Mouse (Mus musculus): ENCODE results near the gene Rbms3. TPM values are rescaled to one million over a fixed set of nuclear protein-coding genes. Genes with fewer than 3 reads are reported as not detected.

Rbms3 gene
- total and polyA plus RNA-seq, 3 experiments = not detected

DNA sequence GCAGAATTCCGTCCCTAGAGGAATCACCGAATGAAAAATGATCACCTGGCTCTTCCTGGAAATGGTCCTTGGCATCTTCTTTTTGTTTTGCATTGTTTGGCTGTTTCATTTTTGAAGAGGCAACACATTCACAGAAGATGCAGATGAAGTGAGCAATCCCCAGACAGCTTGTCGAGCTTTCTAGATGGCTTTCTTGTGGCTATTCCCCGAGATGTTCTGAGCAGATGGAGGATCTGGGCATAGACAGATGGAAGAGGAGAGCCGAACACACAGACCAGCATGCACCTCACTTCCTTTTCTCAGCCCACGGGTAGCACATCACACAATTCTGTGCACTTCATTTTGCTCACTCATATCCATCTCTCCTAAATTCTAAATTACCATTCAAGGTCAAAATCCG is 1063.0 kb downstream of the Rbms3 start:
- dilution Hi-C loops (cut with MboI; ENCODE audit: extremely low pct_ligation_motif_present, extremely low pct_unique_long_range_greater_than_20kb, low sequenced_read_pairs) = no loop called here
- DNase-seq (ENCODE audit: extremely low read depth) = no peak
- no peaks in the 10 kb centered on the region; a peak in 1 of 4 replicates for H3K4me1 ChIP-seq (ENCODE audit: control insufficient read depth in 1 of 2, insufficient read depth in 2 of 2)
- peaks cover 21% of the 10 kb centered on the region for H3K27me3 ChIP-seq (replicated peaks)
- in situ Hi-C loops (cut with MboI; ENCODE audit: low pct_ligation_motif_present, low pct_unique_long_range_greater_than_20kb, low sequenced_read_pairs) = no loop called here
- no peaks in the 10 kb centered on the region for H3K79me2 ChIP-seq (replicated peaks; ENCODE audit: control insufficient read depth, extremely low read depth, insufficient read depth, poor library complexity, severe bottlenecking)
- no peak overlapping the region for H3K27ac ChIP-seq (ENCODE audit: insufficient read depth, low read depth)
- TF ChIP-seq ETS1 (conservative IDR thresholded peaks at IDR 0.05; ENCODE audit: low read depth, low read length) (no peak), TBP (conservative IDR thresholded peaks at IDR 0.05; ENCODE audit: low read depth, low read length) (no peak), JUND (conservative IDR thresholded peaks at IDR 0.05; ENCODE audit: low read depth, low read length) (no peak), PAX5 (IDR thresholded peaks at IDR 0.05; ENCODE audit: low read length) (no peak), MAFK (IDR thresholded peaks at IDR 0.05; ENCODE audit: insufficient replicate concordance, low read length) (no peak), MYC (IDR thresholded peaks at IDR 0.05; ENCODE audit: low read depth, low read length) (no peak), CHD1 (IDR thresholded peaks at IDR 0.05; ENCODE audit: low read depth, low read length) (no peak), USF1 (IDR thresholded peaks at IDR 0.05; ENCODE audit: low read depth, low read length) (no peak), RAD21 (IDR thresholded peaks at IDR 0.05; ENCODE audit: low read depth, low read length) (no peak), SIN3A (IDR thresholded peaks at IDR 0.05; ENCODE audit: low read length) (no peak), ZNF384 (IDR thresholded peaks at IDR 0.05; ENCODE audit: low read depth, low read length) (no peak)
- no peaks in the 10 kb centered on the region for H3K36me3 ChIP-seq (replicated peaks in 1 of 2; ENCODE audit: control insufficient read depth in 1 of 2, insufficient read depth in 1 of 2, low read length in 1 of 2)
- no peak overlapping the region for H3K4me3 ChIP-seq (replicated peaks in 1 of 3; ENCODE audit: low read depth in 2 of 3, low read length in 2 of 3, poor library complexity in 1 of 3)
- H3K9ac ChIP-seq (ENCODE audit: insufficient read depth, low read depth) = no peak overlapping the region
- no peak overlapping the region for H3K4me2 ChIP-seq (ENCODE audit: insufficient read depth, low read depth, poor library complexity, severe bottlenecking)
- no peaks in the 10 kb centered on the region for H3K9me3 ChIP-seq (replicated peaks; ENCODE audit: low read length)

DNA sequence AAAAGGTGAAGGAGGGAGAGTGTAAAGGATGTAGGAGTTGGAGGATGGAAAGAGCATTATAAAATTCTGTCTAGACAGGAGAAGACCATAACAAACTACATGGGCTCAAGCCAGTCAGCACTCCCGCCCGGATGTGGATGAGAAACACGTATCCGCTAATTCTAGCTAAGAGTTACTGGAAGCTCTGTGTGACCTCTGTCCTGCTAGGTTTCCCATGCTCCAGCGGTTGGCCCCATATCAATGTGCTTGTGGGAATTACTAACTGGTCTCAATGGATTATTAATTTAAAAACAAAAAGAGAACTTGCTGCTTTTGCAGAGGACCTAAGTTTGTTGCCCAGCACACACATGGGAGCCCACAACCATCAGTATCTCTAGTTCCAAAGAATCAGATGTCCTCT is 1071.9 kb downstream of the Rbms3 start:
- Histone ChIP-seq H3K9ac (ENCODE audit: insufficient read depth, low read depth) (no peak overlapping the region), H3K4me3 (replicated peaks in 1 of 3; ENCODE audit: low read depth in 2 of 3, low read length in 2 of 3, poor library complexity in 1 of 3) (no peak overlapping the region), H3K27me3 (replicated peaks) (peaks cover 18% of the 10 kb centered on the region), H3K27ac (ENCODE audit: insufficient read depth, low read depth) (no peak overlapping the region), H3K79me2 (replicated peaks; ENCODE audit: control insufficient read depth, extremely low read depth, insufficient read depth, poor library complexity, severe bottlenecking) (no peaks in the 10 kb centered on the region), H3K36me3 (replicated peaks in 1 of 2; ENCODE audit: control insufficient read depth in 1 of 2, insufficient read depth in 1 of 2, low read length in 1 of 2) (no peaks in the 10 kb centered on the region), H3K4me2 (ENCODE audit: insufficient read depth, low read depth, poor library complexity, severe bottlenecking) (no peak overlapping the region), H3K4me1 (ENCODE audit: control insufficient read depth in 1 of 2, insufficient read depth in 2 of 2) (no peaks in the 10 kb centered on the region), H3K9me3 (replicated peaks; ENCODE audit: low read length) (peaks cover 3% of the 10 kb centered on the region)
- no peak for TF ChIP-seq MAFK (IDR thresholded peaks at IDR 0.05; ENCODE audit: insufficient replicate concordance, low read length)
- TF ChIP-seq HCFC1 (IDR thresholded peaks at IDR 0.05; ENCODE audit: low read depth, low read length) = no peak
- no peak for TF ChIP-seq MEF2A (IDR thresholded peaks at IDR 0.05; ENCODE audit: borderline replicate concordance, low read depth, low read length)
- TF ChIP-seq SIN3A (IDR thresholded peaks at IDR 0.05; ENCODE audit: low read length) = no peak
- no peak for DNase-seq (ENCODE audit: extremely low read depth)
- in situ Hi-C loops (cut with MboI; ENCODE audit: low pct_ligation_motif_present, low pct_unique_long_range_greater_than_20kb, low sequenced_read_pairs) = no loop called here
- dilution Hi-C loops (cut with MboI; ENCODE audit: extremely low pct_ligation_motif_present, extremely low pct_unique_long_range_greater_than_20kb, low sequenced_read_pairs) = no loop called here

DNA sequence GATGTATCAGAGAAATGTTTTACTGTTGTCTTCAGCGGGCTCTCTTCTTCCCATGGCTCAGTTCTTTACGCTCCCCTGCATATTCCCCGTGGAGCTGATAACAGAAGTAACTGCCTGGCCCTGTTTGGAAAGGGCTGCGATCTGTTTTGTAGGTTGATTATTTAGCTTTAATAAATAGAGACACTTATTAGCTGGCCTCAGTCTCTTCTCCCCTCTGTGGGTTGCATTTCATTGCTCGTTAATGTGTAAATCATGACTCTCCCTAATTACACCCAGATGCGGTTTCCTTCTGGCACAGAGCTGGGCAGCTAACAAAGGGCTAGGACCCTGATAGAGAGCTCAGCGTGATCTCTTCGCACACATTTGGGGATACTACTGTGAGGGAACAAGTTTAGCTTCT is 1073.1 kb downstream of the Rbms3 start:
- Histone ChIP-seq H3K27ac (ENCODE audit: insufficient read depth, low read depth) (no peak overlapping the region), H3K27me3 (replicated peaks) (peaks cover 18% of the 10 kb centered on the region), H3K79me2 (replicated peaks; ENCODE audit: control insufficient read depth, extremely low read depth, insufficient read depth, poor library complexity, severe bottlenecking) (no peaks in the 10 kb centered on the region), H3K4me2 (ENCODE audit: insufficient read depth, low read depth, poor library complexity, severe bottlenecking) (no peak overlapping the region), H3K9ac (ENCODE audit: insufficient read depth, low read depth) (no peak overlapping the region), H3K36me3 (replicated peaks in 1 of 2; ENCODE audit: control insufficient read depth in 1 of 2, insufficient read depth in 1 of 2, low read length in 1 of 2) (no peaks in the 10 kb centered on the region), H3K4me1 (ENCODE audit: control insufficient read depth in 1 of 2, insufficient read depth in 2 of 2) (no peaks in the 10 kb centered on the region), H3K4me3 (replicated peaks in 1 of 3; ENCODE audit: low read depth in 2 of 3, low read length in 2 of 3, poor library complexity in 1 of 3) (no peak overlapping the region), H3K9me3 (replicated peaks; ENCODE audit: low read length) (peaks cover 3% of the 10 kb centered on the region)
- TF ChIP-seq TBP (conservative IDR thresholded peaks at IDR 0.05; ENCODE audit: low read depth, low read length) (no peak), ZKSCAN1 (IDR thresholded peaks at IDR 0.05; ENCODE audit: borderline replicate concordance, low read depth, low read length) (no peak), JUND (conservative IDR thresholded peaks at IDR 0.05; ENCODE audit: low read depth, low read length) (no peak), JUN (IDR thresholded peaks at IDR 0.05; ENCODE audit: insufficient read depth, low read depth, low read length) (no peak), EP300 (IDR thresholded peaks at IDR 0.05; ENCODE audit: low read length) (no peak), RCOR1 (conservative IDR thresholded peaks at IDR 0.05; ENCODE audit: low read depth, low read length) (no peak), IRF4 (IDR thresholded peaks at IDR 0.05; ENCODE audit: low read depth, low read length) (no peak), ETS1 (conservative IDR thresholded peaks at IDR 0.05; ENCODE audit: low read depth, low read length) (no peak), MAZ (IDR thresholded peaks at IDR 0.05; ENCODE audit: low read depth, low read length) (no peak), MXI1 (IDR thresholded peaks at IDR 0.05; ENCODE audit: low read depth, low read length) (no peak), USF2 (conservative IDR thresholded peaks at IDR 0.05; ENCODE audit: low read depth, low read length) (no peak), UBTF (IDR thresholded peaks at IDR 0.05; ENCODE audit: low read depth, low read length) (no peak), ZNF384 (IDR thresholded peaks at IDR 0.05; ENCODE audit: low read depth, low read length) (no peak)
- dilution Hi-C loops (cut with MboI; ENCODE audit: extremely low pct_ligation_motif_present, extremely low pct_unique_long_range_greater_than_20kb, low sequenced_read_pairs) = no loop called here
- no peak for DNase-seq (ENCODE audit: extremely low read depth)
- in situ Hi-C loops (cut with MboI; ENCODE audit: low pct_ligation_motif_present, low pct_unique_long_range_greater_than_20kb, low sequenced_read_pairs) = no loop called here
